ENCODE assay signal across 9 mouse cellular contexts in genomic region chr10:12547037-12547625, GRCm38 (mm10).
A peak's percentile ranks its signal among the peaks of the same experiment; 100 is the strongest.
DNase-seq lines count a peak whose midpoint lies in the region; ATAC-seq and TF ChIP-seq lines count a peak whose summit lies in the region.
"Had no signal": no experiment of that assay in that cellular context is flagged by ENCODE, and none has a peak within 500 bp of the region (broad histone marks: within the 10 kb centered on the region; RNA-seq: fewer than 3 reads in every experiment).

No protein-coding gene starts in this region.

- no peaks in the 10 kb centered on the region for H3K9me3 ChIP-seq in kidney, postnatal 0 days (replicated peaks; ENCODE audit: low read length)
- no peaks in the 10 kb centered on the region for H3K9me3 ChIP-seq in embryonic facial prominence, embryonic 12.5 days
- H3K9me3 ChIP-seq in intestine, embryonic 14.5 days (ENCODE audit: control insufficient read depth, low read length): no peaks in the 10 kb centered on the region
- no peaks in the 10 kb centered on the region for H3K9me3 ChIP-seq in midbrain, embryonic 14.5 days (ENCODE audit: control insufficient read depth, low read length)

- H3K27me3 ChIP-seq in kidney, postnatal 0 days (ENCODE audit: insufficient read depth, low read length): no peaks in the 10 kb centered on the region
- H3K27me3 ChIP-seq in kidney, adult 2 months (replicated peaks; ENCODE audit: control insufficient read depth, insufficient read depth, low read length): no peaks in the 10 kb centered on the region
- no peaks in the 10 kb centered on the region for H3K27me3 ChIP-seq in embryonic facial prominence, embryonic 12.5 days
- no peaks in the 10 kb centered on the region for H3K27me3 ChIP-seq in intestine, embryonic 14.5 days (replicated peaks; ENCODE audit: control insufficient read depth, insufficient read depth, low read length)
- H3K27me3 ChIP-seq in midbrain, embryonic 14.5 days (ENCODE audit: control insufficient read depth, insufficient read depth, low read length): no peaks in the 10 kb centered on the region

- peak overlapping the region; percentile 23 for H3K4me3 ChIP-seq in kidney, postnatal 0 days (replicated peaks; ENCODE audit: low read depth, low read length)
- H3K4me3 ChIP-seq in kidney, adult 2 months (ENCODE audit: insufficient read depth, low read depth, low read length): no peak overlapping the region
- peak overlapping the region; percentile 7; the same call in 1 of the 2 replicates for H3K4me3 ChIP-seq in embryonic facial prominence, embryonic 12.5 days
- no peak overlapping the region for H3K4me3 ChIP-seq in intestine, embryonic 14.5 days (ENCODE audit: low read depth, low read length)
- no peak overlapping the region for H3K4me3 ChIP-seq in midbrain, embryonic 14.5 days (replicated peaks; ENCODE audit: low read depth, low read length)

- no peak for TF ChIP-seq POLR2A in kidney, adult 2 months (IDR thresholded peaks at IDR 0.05; ENCODE audit: low read depth, low read length)

- DNase-seq in kidney, postnatal 0 days (ENCODE audit: low spot score): peak; percentile 40
- DNase-seq in kidney, adult 2 months: no peak
- no peak for DNase-seq in intestine, embryonic 14.5 days (ENCODE audit: low spot score)
- DNase-seq in midbrain, embryonic 14.5 days: peak; percentile 26
- no peak for DNase-seq in thymus, postnatal 4 days
- DNase-seq in cerebellum, adult 11-12 months: no peak
- DNase-seq: cerebellum, adult 11 months had no signal

- no peak for TF ChIP-seq CTCF in kidney, postnatal 0 days (IDR thresholded peaks at IDR 0.05; ENCODE audit: low read depth)
- no peak for TF ChIP-seq CTCF in kidney, adult 2 months (conservative IDR thresholded peaks at IDR 0.05; ENCODE audit: insufficient read depth, insufficient read length, low read depth, low read length)

- peaks cover 18% of the 10 kb centered on the region for H3K4me1 ChIP-seq in kidney, postnatal 0 days (replicated peaks; ENCODE audit: insufficient read depth, low read length)
- H3K4me1 ChIP-seq in kidney, adult 2 months (ENCODE audit: control insufficient read depth, insufficient read depth, low read length): 0 out of 2 replicates have a peak, but pooled peaks cover 3% of the 10 kb centered on the region
- peaks cover 17% of the 10 kb centered on the region for H3K4me1 ChIP-seq in embryonic facial prominence, embryonic 12.5 days
- H3K4me1 ChIP-seq in intestine, embryonic 14.5 days (replicated peaks; ENCODE audit: control insufficient read depth, insufficient read depth, low read length): no peaks in the 10 kb centered on the region; the same call in 1 of the 2 replicates
- peaks cover 9% of the 10 kb centered on the region; the same call in 1 of the 2 replicates for H3K4me1 ChIP-seq in midbrain, embryonic 14.5 days (ENCODE audit: control insufficient read depth, insufficient read depth, low read length)

- H3K9ac ChIP-seq in kidney, postnatal 0 days (ENCODE audit: low read depth, low read length): 0 out of 2 replicates have a peak overlapping the region, but pooled peaks have one; percentile 15
- H3K9ac ChIP-seq in embryonic facial prominence, embryonic 12.5 days: no peak overlapping the region
- H3K9ac ChIP-seq in intestine, embryonic 14.5 days (ENCODE audit: low read length): no peak overlapping the region
- H3K9ac ChIP-seq in midbrain, embryonic 14.5 days (replicated peaks; ENCODE audit: low read length): no peak overlapping the region

- no peak overlapping the region for H3K27ac ChIP-seq in kidney, postnatal 0 days
- H3K27ac ChIP-seq in kidney, adult 2 months (ENCODE audit: insufficient read depth, low read depth, low read length): no peak overlapping the region
- H3K27ac ChIP-seq in embryonic facial prominence, embryonic 12.5 days: 0 out of 2 replicates have a peak overlapping the region, but pooled peaks have one; percentile 30
- no peak overlapping the region for H3K27ac ChIP-seq in intestine, embryonic 14.5 days (ENCODE audit: low read depth)
- no peak overlapping the region for H3K27ac ChIP-seq in midbrain, embryonic 14.5 days (replicated peaks; ENCODE audit: low read depth, low read length)

- 29% methylated on average over 6 of the region's 6 CpGs for WGBS in kidney, postnatal 0 days
- 31% methylated on average over 6 of the region's 6 CpGs for WGBS in kidney, adult 2 months
- WGBS in embryonic facial prominence, embryonic 12.5 days: 19% methylated on average over 6 of the region's 6 CpGs
- 34% methylated on average over 6 of the region's 6 CpGs for WGBS in intestine, embryonic 14.5 days
- WGBS in midbrain, embryonic 14.5 days: 39% methylated on average over 6 of the region's 6 CpGs

- H3K4me2 ChIP-seq in kidney, postnatal 0 days (ENCODE audit: low read length): peak overlapping the region; percentile 48
- H3K4me2 ChIP-seq in embryonic facial prominence, embryonic 12.5 days (replicated peaks): peak overlapping the region; percentile 64
- peak overlapping the region; percentile 34 for H3K4me2 ChIP-seq in intestine, embryonic 14.5 days (ENCODE audit: low read length)
- H3K4me2 ChIP-seq in midbrain, embryonic 14.5 days (ENCODE audit: low read length): no peak overlapping the region

- ATAC-seq in kidney, postnatal 0 days (replicated peaks; ENCODE audit: low FRiP score, low read depth): no peak
- ATAC-seq in embryonic facial prominence, embryonic 12.5 days (ENCODE audit: insufficient number of reproducible peaks, insufficient read depth, low FRiP score, low TSS enrichment): no peak
- ATAC-seq in intestine, embryonic 14.5 days (replicated peaks; ENCODE audit: low FRiP score, low TSS enrichment, low read depth): no peak
- no peak for ATAC-seq in midbrain, embryonic 14.5 days (ENCODE audit: low FRiP score, low TSS enrichment)
- ATAC-seq in monocyte, adult 5-6 weeks (replicated peaks; ENCODE audit: insufficient number of reproducible peaks, low FRiP score, low TSS enrichment, poor library complexity, severe bottlenecking): no peak

- no peaks in the 10 kb centered on the region for H3K36me3 ChIP-seq in kidney, postnatal 0 days (ENCODE audit: insufficient read depth, low read length)
- no peaks in the 10 kb centered on the region for H3K36me3 ChIP-seq in kidney, adult 2 months (ENCODE audit: control insufficient read depth, insufficient read depth, low read length)
- H3K36me3 ChIP-seq in embryonic facial prominence, embryonic 12.5 days: no peaks in the 10 kb centered on the region
- no peaks in the 10 kb centered on the region for H3K36me3 ChIP-seq in intestine, embryonic 14.5 days (ENCODE audit: control insufficient read depth, insufficient read depth, low read length)
- H3K36me3 ChIP-seq in midbrain, embryonic 14.5 days (ENCODE audit: control insufficient read depth, insufficient read depth, low read length): no peaks in the 10 kb centered on the region

Comparison
In these comparisons a context has a peak if more than half of its experiments do, and no peak if none do; other contexts are left out.
1. DNase-seq: peak in kidney, postnatal 0 days (single experiment) and midbrain, embryonic 14.5 days (single experiment); none in kidney, adult 2 months (single experiment), intestine, embryonic 14.5 days (single experiment), thymus, postnatal 4 days (single experiment) and cerebellum, adult 11-12 months (single experiment).
2. H3K4me3 ChIP-seq: peak in kidney, postnatal 0 days (single experiment) and embryonic facial prominence, embryonic 12.5 days (single experiment); none in kidney, adult 2 months (single experiment), intestine, embryonic 14.5 days (single experiment) and midbrain, embryonic 14.5 days (single experiment).